In the genomic region with DNA sequence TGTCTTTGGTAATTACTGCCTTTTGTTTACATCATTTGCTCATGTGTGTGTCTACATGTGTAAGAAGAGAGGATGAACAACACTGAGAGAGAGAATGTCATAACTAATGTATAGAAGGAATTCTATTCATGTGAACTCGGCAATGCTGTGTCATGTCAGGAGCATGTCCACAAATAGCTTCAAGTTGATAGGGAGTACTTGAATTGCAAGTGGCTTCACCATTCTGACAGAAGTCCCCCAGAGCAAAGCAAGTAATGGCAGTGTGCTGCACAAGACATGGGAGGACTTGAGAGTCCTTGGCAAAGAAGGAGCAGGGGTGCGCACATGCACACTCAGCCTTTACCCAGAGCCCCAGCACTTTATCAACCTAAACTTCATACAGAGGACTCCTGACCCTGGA, we compare ENCODE assay signal across 15 mouse cellular contexts.
"Had no signal": no experiment of that assay in that cellular context is flagged by ENCODE, and none has a peak within 500 bp of the region (broad histone marks: within the 10 kb centered on the region; RNA-seq: fewer than 3 reads in every experiment).

No protein-coding gene starts in this region.

- H3K4me2 ChIP-seq: kidney, embryonic 15.5 days; liver, embryonic 13.5 days; midbrain, embryonic 11.5 days; stomach, embryonic 15.5 days had no signal

- H3K36me3 ChIP-seq: kidney, embryonic 15.5 days; liver, embryonic 13.5 days; stomach, embryonic 15.5 days had no signal

- DNase-seq: kidney, postnatal 10 days; kidney, postnatal 36 days; layer of hippocampus, postnatal 36 days; liver, embryonic 13.5 days; lung, adult 2 months; lung, postnatal 14 days; lung, postnatal 4 days; midbrain, embryonic 14.5 days; right cerebral cortex, postnatal 25 days; spleen, adult 18-20 months; thymus, postnatal 25 days had no signal

- H3K27me3 ChIP-seq: kidney, embryonic 15.5 days; liver, embryonic 13.5 days; stomach, embryonic 15.5 days had no signal

- H3K9me3 ChIP-seq: kidney, embryonic 15.5 days; liver, embryonic 13.5 days; stomach, embryonic 15.5 days had no signal

- H3K9ac ChIP-seq: kidney, embryonic 15.5 days; liver, embryonic 13.5 days; stomach, embryonic 15.5 days had no signal

- H3K4me1 ChIP-seq: kidney, embryonic 15.5 days; liver, embryonic 13.5 days; stomach, embryonic 15.5 days had no signal

- H3K27ac ChIP-seq: kidney, embryonic 15.5 days; left cerebral cortex, adult 2 months; liver, embryonic 13.5 days; stomach, embryonic 15.5 days had no signal

- H3K4me3 ChIP-seq: kidney, embryonic 15.5 days; left cerebral cortex, adult 2 months; liver, embryonic 13.5 days; stomach, embryonic 15.5 days had no signal
